Mouse (Mus musculus) gastrocnemius, postnatal 14 days (tissue): ENCODE results near the gene Ccnt1. TPM values are rescaled to one million over a fixed set of nuclear protein-coding genes. Genes with fewer than 3 reads are reported as not detected.
"Not testable (repeated sequence)": the region's sequence is repeated elsewhere in the genome, so short reads cannot be mapped to it uniquely, and the experiment has no call there.

Experiments used
- DNase-seq: peaks from one replicate; pipeline ENCODE4 v3.0.0; 2021; ENCODE audit warnings: mixed read lengths
- intact Hi-C: fragments of 180-260 bp; cut with DNase I; formaldehyde crosslinking; loops from one replicate; pipeline ENCODE4 v1.15.1; 2025; ENCODE audit warnings: low total_unique reads
- total RNA-seq, 2 experiments: library from RNA; stranded (reverse); gene quantifications; 2 replicates each; pipeline ENCODE4 v1.2.3; 2021

Ccnt1 gene
- total RNA-seq, 2 experiments from 2014 or later, result 20.4 to 20.6 TPM

GRCm38 (mm10) chr15:98517380-98518355 is 53.1 kb downstream of the Ccnt1 start:
- intact Hi-C loops, result no loop called here
- peak; percentile 55 for DNase-seq

- intact Hi-C loops, DNase-seq: not testable (repeated sequence)
Observed at GRCm38 (mm10) chr15:98514845-98515244, 55.9 kb downstream of the Ccnt1 start.

GRCm38 (mm10) chr15:98514146-98514545 is 56.6 kb downstream of the Ccnt1 start:
- intact Hi-C loops, result no loop called here
- no peak for DNase-seq

GRCm38 (mm10) chr15:98513676-98514075 is 57.0 kb downstream of the Ccnt1 start:
- DNase-seq, intact Hi-C loops: not testable (repeated sequence)

GRCm38 (mm10) chr15:98512799-98513321 is 57.9 kb downstream of the Ccnt1 start:
- intact Hi-C loops, result no loop called here
- DNase-seq, result peak; percentile 71

- DNase-seq, result no peak
- intact Hi-C loops, result no loop called here
Observed at GRCm38 (mm10) chr15:98512232-98512631, 58.5 kb downstream of the Ccnt1 start.

- DNase-seq, result no peak
- intact Hi-C loops, result loop anchor here (2.0 kb wide), 1 partner anchor 105 kb away; no protein-coding TSS in a partner anchor
Observed at GRCm38 (mm10) chr15:98511386-98511928, 59.3 kb downstream of the Ccnt1 start.

GRCm38 (mm10) chr15:98510438-98511385 is 60.0 kb downstream of the Ccnt1 start:
- intact Hi-C loops, result loop anchor here (2.0 kb wide), 1 partner anchor 106 kb away; no protein-coding TSS in a partner anchor
- peak; percentile 78 for DNase-seq

- intact Hi-C loops, result no loop called here
- DNase-seq, result no peak
Observed at GRCm38 (mm10) chr15:98509387-98509786, 61.3 kb downstream of the Ccnt1 start.

- intact Hi-C loops, result no loop called here
- DNase-seq, result no peak
Observed at GRCm38 (mm10) chr15:98507321-98507720, 63.4 kb downstream of the Ccnt1 start.

GRCm38 (mm10) chr15:98506253-98506957 is 64.3 kb downstream of the Ccnt1 start:
- intact Hi-C loops, result no loop called here
- no peak for DNase-seq

- intact Hi-C loops, result no loop called here
- peak; percentile 70 for DNase-seq
Observed at GRCm38 (mm10) chr15:98504514-98504913, 66.2 kb downstream of the Ccnt1 start.

GRCm38 (mm10) chr15:98503317-98503716 is 67.4 kb downstream of the Ccnt1 start:
- intact Hi-C loops, result no loop called here
- no peak for DNase-seq

- intact Hi-C loops, result no loop called here
- no peak for DNase-seq
Observed at GRCm38 (mm10) chr15:98497631-98498030, 73.1 kb downstream of the Ccnt1 start.

GRCm38 (mm10) chr15:98492102-98492501 is 78.6 kb downstream of the Ccnt1 start, which contains the start of gene Olfr279:
Gene Olfr279, plus strand, starts transcription at chr15:98492402.
- no peak for DNase-seq

GRCm38 (mm10) chr15:98491332-98491731 is 79.4 kb downstream of the Ccnt1 start:
- no peak for DNase-seq
- intact Hi-C loops, result no loop called here

More at GRCm38 (mm10) chr15:98492102-98492501, 78.6 kb downstream of the Ccnt1 start, which contains the start of gene Olfr279:
- intact Hi-C loops, result no loop called here
